Mouse (Mus musculus): Measurements from ENCODE around the gene Ano9. TPM values are rescaled to one million over a fixed set of nuclear protein-coding genes. Genes with fewer than 3 reads are reported as not detected.

Ano9 gene
- polyA plus RNA-seq, 1 experiment: 74.3 TPM

- WGBS: 79% methylated on average over 4 of the region's 4 CpGs
- Histone ChIP-seq H3K27ac (ENCODE audit: insufficient read depth, low read depth, low read length) (no peak overlapping the region), H3K36me3 (ENCODE audit: control insufficient read depth, insufficient read depth, low read length) (no peaks in the 10 kb centered on the region), H3K27me3 (ENCODE audit: control insufficient read depth, insufficient read depth, low read length) (0 out of 2 replicates have a peak, but pooled peaks cover 2% of the 10 kb centered on the region), H3K4me1 (ENCODE audit: control insufficient read depth, insufficient read depth, insufficient read length, low read length) (peaks cover 5% of the 10 kb centered on the region; the same call in 1 of the 2 replicates), H3K4me3 (ENCODE audit: low read depth, low read length) (no peak overlapping the region)
- TF ChIP-seq CTCF (IDR thresholded peaks at IDR 0.05; ENCODE audit: extremely low read depth, insufficient read length, insufficient replicate concordance, low read depth, low read length) (no peak), POLR2A (IDR thresholded peaks at IDR 0.05; ENCODE audit: low read depth, low read length) (no peak)
Observed at GRCm38 (mm10) chr7:141073782-141074181, 43.8 kb downstream of the Ano9 start.

GRCm38 (mm10) chr7:141072017-141072745, 45.4 kb downstream of the Ano9 start:
- peak overlapping the region; percentile 40 for H3K4me3 ChIP-seq (ENCODE audit: low read depth, low read length)

GRCm38 (mm10) chr7:141070058-141070862, 47.3 kb downstream of the Ano9 start:
- no peak for TF ChIP-seq POLR2A (IDR thresholded peaks at IDR 0.05; ENCODE audit: low read depth, low read length)
- peak; percentile 80; the same call in 1 of the 2 replicates for TF ChIP-seq CTCF (IDR thresholded peaks at IDR 0.05; ENCODE audit: extremely low read depth, insufficient read length, insufficient replicate concordance, low read depth, low read length)
- 3% methylated on average over 51 of the region's 51 CpGs for WGBS

More at GRCm38 (mm10) chr7:141072017-141072745, 45.4 kb downstream of the Ano9 start:
- TF ChIP-seq POLR2A (IDR thresholded peaks at IDR 0.05; ENCODE audit: low read depth, low read length) (no peak), CTCF (IDR thresholded peaks at IDR 0.05; ENCODE audit: extremely low read depth, insufficient read length, insufficient replicate concordance, low read depth, low read length) (peak; percentile 74; the same call in 1 of the 2 replicates)
- H3K36me3 ChIP-seq (ENCODE audit: control insufficient read depth, insufficient read depth, low read length): no peaks in the 10 kb centered on the region; the same call in 1 of the 2 replicates
- 43% methylated on average over 23 of the region's 23 CpGs for WGBS
- 0 out of 2 replicates have a peak, but pooled peaks cover 2% of the 10 kb centered on the region for H3K27me3 ChIP-seq (ENCODE audit: control insufficient read depth, insufficient read depth, low read length)
- H3K4me1 ChIP-seq (ENCODE audit: control insufficient read depth, insufficient read depth, insufficient read length, low read length): peaks cover 5% of the 10 kb centered on the region
- peak overlapping the region; percentile 50 for H3K27ac ChIP-seq (ENCODE audit: insufficient read depth, low read depth, low read length)

GRCm38 (mm10) chr7:141068351-141068750, 49.3 kb downstream of the Ano9 start:
- TF ChIP-seq CTCF (IDR thresholded peaks at IDR 0.05; ENCODE audit: extremely low read depth, insufficient read length, insufficient replicate concordance, low read depth, low read length): no peak
- no peak for TF ChIP-seq POLR2A (IDR thresholded peaks at IDR 0.05; ENCODE audit: low read depth, low read length)
- H3K4me3 ChIP-seq (ENCODE audit: low read depth, low read length): no peak overlapping the region
- H3K36me3 ChIP-seq (ENCODE audit: control insufficient read depth, insufficient read depth, low read length): no peaks in the 10 kb centered on the region; the same call in 1 of the 2 replicates
- WGBS: 86% methylated on average over 19 of the region's 19 CpGs
- 0 out of 2 replicates have a peak, but pooled peaks cover 2% of the 10 kb centered on the region for H3K27me3 ChIP-seq (ENCODE audit: control insufficient read depth, insufficient read depth, low read length)
- H3K4me1 ChIP-seq (ENCODE audit: control insufficient read depth, insufficient read depth, insufficient read length, low read length): peaks cover 22% of the 10 kb centered on the region
- H3K27ac ChIP-seq (ENCODE audit: insufficient read depth, low read depth, low read length): no peak overlapping the region

More at GRCm38 (mm10) chr7:141070058-141070862, 47.3 kb downstream of the Ano9 start:
- Histone ChIP-seq H3K27ac (ENCODE audit: insufficient read depth, low read depth, low read length) (no peak overlapping the region), H3K4me1 (ENCODE audit: control insufficient read depth, insufficient read depth, insufficient read length, low read length) (peaks cover 6% of the 10 kb centered on the region), H3K36me3 (ENCODE audit: control insufficient read depth, insufficient read depth, low read length) (no peaks in the 10 kb centered on the region; the same call in 1 of the 2 replicates), H3K4me3 (ENCODE audit: low read depth, low read length) (peak overlapping the region; percentile 66), H3K27me3 (ENCODE audit: control insufficient read depth, insufficient read depth, low read length) (0 out of 2 replicates have a peak, but pooled peaks cover 2% of the 10 kb centered on the region)

- H3K27me3 ChIP-seq (ENCODE audit: control insufficient read depth, insufficient read depth, low read length): no peaks in the 10 kb centered on the region
- TF ChIP-seq POLR2A (IDR thresholded peaks at IDR 0.05; ENCODE audit: low read depth, low read length) (no peak), CTCF (IDR thresholded peaks at IDR 0.05; ENCODE audit: extremely low read depth, insufficient read length, insufficient replicate concordance, low read depth, low read length) (no peak)
- 28% methylated on average over 7 of the region's 7 CpGs for WGBS
- H3K4me1 ChIP-seq (ENCODE audit: control insufficient read depth, insufficient read depth, insufficient read length, low read length): peaks cover 31% of the 10 kb centered on the region
- H3K36me3 ChIP-seq (ENCODE audit: control insufficient read depth, insufficient read depth, low read length): no peaks in the 10 kb centered on the region; the same call in 1 of the 2 replicates
- H3K4me3 ChIP-seq (ENCODE audit: low read depth, low read length): peak overlapping the region; percentile 35
- H3K27ac ChIP-seq (ENCODE audit: insufficient read depth, low read depth, low read length): peak overlapping the region; percentile 87
Observed at GRCm38 (mm10) chr7:141064576-141064975, 53.0 kb downstream of the Ano9 start.

- Histone ChIP-seq H3K27ac (ENCODE audit: insufficient read depth, low read depth, low read length) (peak overlapping the region; percentile 87), H3K27me3 (ENCODE audit: control insufficient read depth, insufficient read depth, low read length) (no peaks in the 10 kb centered on the region), H3K4me1 (ENCODE audit: control insufficient read depth, insufficient read depth, insufficient read length, low read length) (peaks cover 31% of the 10 kb centered on the region), H3K4me3 (ENCODE audit: low read depth, low read length) (peak overlapping the region; percentile 35), H3K36me3 (ENCODE audit: control insufficient read depth, insufficient read depth, low read length) (no peaks in the 10 kb centered on the region; the same call in 1 of the 2 replicates)
- 25% methylated on average over 7 of the region's 7 CpGs for WGBS
- no peak for TF ChIP-seq POLR2A (IDR thresholded peaks at IDR 0.05; ENCODE audit: low read depth, low read length)
- TF ChIP-seq CTCF (IDR thresholded peaks at IDR 0.05; ENCODE audit: extremely low read depth, insufficient read length, insufficient replicate concordance, low read depth, low read length): no peak
Observed at GRCm38 (mm10) chr7:141064175-141064574, 53.4 kb downstream of the Ano9 start.

Measured in small intestine, adult 2 months (tissue).